Mouse (Mus musculus) skeletal muscle tissue, adult 2 months (tissue): ENCODE data around the gene Clec4a4.
A peak's percentile ranks its signal among the peaks of the same experiment; 100 is the strongest.
"Not testable (repeated sequence)": the region's sequence is repeated elsewhere in the genome, so short reads cannot be mapped to it uniquely, and the experiment has no call there.

Experiments used
- DNase-seq: peaks from one replicate; pipeline ENCODE4 v3.0.0-alpha.2; 2012; ENCODE audit warnings: low read depth, low spot score

Clec4a4 gene

DNA sequence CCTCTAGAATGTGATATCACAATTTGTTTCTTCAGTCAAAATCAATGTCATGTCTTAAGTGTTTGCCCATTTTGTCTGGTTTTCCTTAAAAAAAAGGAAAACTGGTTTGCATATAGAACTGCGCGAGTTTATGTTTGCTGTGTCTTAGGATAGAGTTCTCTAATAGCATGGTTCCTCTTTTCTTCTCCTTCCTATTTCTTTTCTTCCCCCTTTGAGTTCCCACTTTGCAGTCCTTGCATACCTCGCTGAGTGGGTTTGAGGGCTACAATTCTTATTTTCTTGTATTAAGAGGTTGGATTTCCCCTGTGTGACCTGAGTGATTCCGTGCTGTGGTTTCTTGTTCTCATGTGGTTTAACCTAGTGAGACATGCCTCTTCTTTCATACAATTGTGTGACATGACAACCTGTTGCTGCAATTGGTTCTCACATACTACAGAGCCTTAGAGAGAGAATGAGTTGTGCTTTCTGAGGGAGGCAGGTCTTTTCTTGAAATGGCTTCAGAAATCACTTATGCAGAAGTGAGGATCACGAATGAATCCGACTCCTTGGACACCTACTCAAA, at the start of gene Clec4a4:
Gene Clec4a4 (plus strand): TSS at position 492 of the 562 bp plus-strand sequence.
- DNase-seq: no peak

- no peak for DNase-seq
These were observed 43.4 kb upstream of the Clec4a4 start for GRCm38 (mm10) chr6:122946760-122947159.

- peak; percentile 34 for DNase-seq
These were observed 37.8 kb upstream of the Clec4a4 start, which contains the start of gene Clec4a3 for GRCm38 (mm10) chr6:122952401-122952800. TSS of gene Clec4a3 (plus strand) at chr6:122952515.

DNA sequence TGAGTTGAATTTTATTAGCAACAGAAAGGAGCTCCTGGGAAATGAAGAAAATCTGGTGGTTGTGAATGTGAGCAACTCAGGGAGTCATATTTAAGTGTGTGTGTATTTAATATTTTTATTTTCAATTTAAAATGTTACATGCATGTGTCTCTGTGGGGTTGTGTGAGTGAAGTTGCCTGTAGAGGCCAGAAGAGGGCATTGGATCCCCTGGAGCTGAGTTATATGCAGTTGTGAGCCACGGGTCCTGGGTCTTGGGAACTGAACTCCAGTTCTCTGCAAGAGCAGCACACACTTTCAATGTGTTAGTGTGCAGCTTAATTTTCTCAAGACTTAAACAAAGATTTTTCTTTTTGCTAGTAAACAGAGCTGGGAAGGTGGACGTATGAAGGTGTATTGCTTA, 25.6 kb upstream of the Clec4a4 start:
- no peak for DNase-seq

DNA sequence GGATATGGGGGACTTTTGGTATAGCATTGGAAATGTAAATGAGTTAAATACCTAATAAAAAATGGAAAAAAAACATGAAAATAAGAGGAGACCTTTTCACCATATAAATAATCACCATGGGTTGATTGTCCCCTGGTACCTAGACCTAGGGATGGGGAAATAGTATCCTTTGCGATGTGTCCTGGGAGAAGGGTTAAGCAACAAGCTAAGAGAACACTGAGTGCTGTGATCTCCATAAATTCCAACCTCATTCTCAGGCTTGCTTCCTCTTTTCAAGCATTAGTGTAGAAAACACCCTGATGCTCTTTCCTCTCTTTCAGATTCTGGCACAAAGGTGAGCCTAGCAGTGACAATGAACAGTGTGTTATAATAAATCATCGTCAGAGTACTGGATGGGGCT, 21.1 kb upstream of the Clec4a4 start:
- DNase-seq: no peak

GRCm38 (mm10) chr6:123004696-123005095, 14.5 kb downstream of the Clec4a4 start:
- not testable (repeated sequence) for DNase-seq

DNA sequence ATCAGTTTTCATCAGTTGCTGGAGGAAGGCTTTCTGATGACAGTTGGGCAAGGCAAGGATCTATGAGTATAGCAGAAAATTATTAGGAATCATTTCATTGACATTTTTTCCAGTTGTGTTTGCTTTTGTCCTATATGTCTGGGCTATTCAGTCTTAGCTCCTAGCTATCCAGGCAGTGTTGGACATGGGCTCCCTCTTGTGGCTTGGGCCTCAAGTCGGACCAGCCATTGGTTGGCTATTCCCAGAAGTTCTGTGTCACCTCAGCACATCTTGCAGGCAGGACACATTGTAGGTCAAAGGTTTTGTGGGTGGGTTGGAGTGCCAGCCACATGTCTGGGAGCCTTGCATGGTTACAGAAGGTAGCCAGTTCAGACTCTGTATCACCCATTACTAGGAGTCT, 15.4 kb downstream of the Clec4a4 start:
- DNase-seq: no peak

- peak; percentile 7 for DNase-seq
These were observed 59.7 kb downstream of the Clec4a4 start, which contains the start of gene Clec4b1 for GRCm38 (mm10) chr6:123049742-123050372. TSS of gene Clec4b1 (plus strand) at chr6:123049962.
